Mouse (Mus musculus) C2C12 (cell line): ENCODE data around the gene Smox.

ENCODE experiments used
- CTCF ChIP-seq: IDR thresholded peaks from one replicate; pipeline ENCODE4 v1.5.1; 2011; ENCODE audit not compliant: control insufficient read depth, insufficient read depth, insufficient read length
- MAX ChIP-seq: IDR thresholded peaks from one replicate; pipeline ENCODE4 v1.6.1; 2011; ENCODE audit warnings: mild to moderate bottlenecking, control low read depth
- USF1 ChIP-seq: IDR thresholded peaks from one replicate; pipeline ENCODE4 v1.6.1; 2011; ENCODE audit warnings: low read depth, mild to moderate bottlenecking, control low read depth, moderate library complexity

- TF ChIP-seq CTCF (no peak), MAX (no peak), USF1 (no peak)
These were observed 1.7 kb upstream of the Smox start for GRCm38 (mm10) chr2:131489591-131489990.
